Mouse (Mus musculus) embryonic facial prominence, embryonic 10.5 days (tissue): Measurements from ENCODE around the gene Wfdc13. TPM values are rescaled to one million over a fixed set of nuclear protein-coding genes. Genes with fewer than 3 reads are reported as not detected.
"Not testable (repeated sequence)": the region's sequence is repeated elsewhere in the genome, so short reads cannot be mapped to it uniquely, and the experiment has no call there.

Source experiments
- DNase-seq: peaks from one replicate; pipeline ENCODE4 v3.0.0-alpha.2; 2017; ENCODE audit warnings: low spot score
- H3K27ac ChIP-seq: fragments of 300-500 bp; sonication (generic); replicated peaks from 2 replicates; pipeline ENCODE4 v1.5.1; 2016; ENCODE audit warnings: mild to moderate bottlenecking
- H3K27me3 ChIP-seq: fragments of 300-500 bp; sonication (generic); replicated peaks from 2 replicates; pipeline ENCODE4 v1.6.1; 2016; ENCODE audit warnings: low read depth, mild to moderate bottlenecking; ENCODE audit not compliant: poor library complexity, severe bottlenecking
- H3K36me3 ChIP-seq: fragments of 300-500 bp; sonication (generic); replicated peaks from 2 replicates; pipeline ENCODE4 v1.6.1; 2016; ENCODE audit warnings: mild to moderate bottlenecking, moderate library complexity
- H3K4me1 ChIP-seq: fragments of 300-500 bp; sonication (generic); 2 replicates; pipeline ENCODE4 v1.6.1; 2016
- H3K4me3 ChIP-seq: fragments of 300-500 bp; sonication (generic); 2 replicates; pipeline ENCODE4 v1.5.1; 2016; ENCODE audit warnings: mild to moderate bottlenecking, moderate library complexity
- H3K9me3 ChIP-seq: fragments of 300-500 bp; sonication (generic); 2 replicates; pipeline ENCODE4 v1.6.1; 2016; ENCODE audit warnings: mild to moderate bottlenecking
- WGBS: fragments of 180-500 bp; shearing (Covaris S2); methylation state at CpG from one replicate; pipeline ENCODE4 v1.1.7; 2016; 5-methylcytosine and 5-hydroxymethylcytosine counted together
- polyA plus RNA-seq: library from polyadenylated mRNA; unstranded; fragments of >200 nt; fragmentation: Nextera tagmentation; extraction: Ambion mirVana; gene quantifications from 2 replicates; pipeline ENCODE4 v1.2.1, GENCODE M21; 2016

Wfdc13 gene
- polyA plus RNA-seq, 1 experiment from 2014 or later: 0.14 TPM

GRCm38 (mm10) chr2:164676916-164677685 lies 7.8 kb upstream of the Wfdc13 start:
- Histone ChIP-seq H3K36me3 (no peaks in the 10 kb centered on the region), H3K27me3 (no peaks in the 10 kb centered on the region), H3K27ac (no peak overlapping the region), H3K4me1 (peaks cover 14% of the 10 kb centered on the region), H3K9me3 (no peaks in the 10 kb centered on the region), H3K4me3 (no peak overlapping the region)
- WGBS: 88% methylated on average over 16 of the region's 16 CpGs
- DNase-seq: no peak

DNA sequence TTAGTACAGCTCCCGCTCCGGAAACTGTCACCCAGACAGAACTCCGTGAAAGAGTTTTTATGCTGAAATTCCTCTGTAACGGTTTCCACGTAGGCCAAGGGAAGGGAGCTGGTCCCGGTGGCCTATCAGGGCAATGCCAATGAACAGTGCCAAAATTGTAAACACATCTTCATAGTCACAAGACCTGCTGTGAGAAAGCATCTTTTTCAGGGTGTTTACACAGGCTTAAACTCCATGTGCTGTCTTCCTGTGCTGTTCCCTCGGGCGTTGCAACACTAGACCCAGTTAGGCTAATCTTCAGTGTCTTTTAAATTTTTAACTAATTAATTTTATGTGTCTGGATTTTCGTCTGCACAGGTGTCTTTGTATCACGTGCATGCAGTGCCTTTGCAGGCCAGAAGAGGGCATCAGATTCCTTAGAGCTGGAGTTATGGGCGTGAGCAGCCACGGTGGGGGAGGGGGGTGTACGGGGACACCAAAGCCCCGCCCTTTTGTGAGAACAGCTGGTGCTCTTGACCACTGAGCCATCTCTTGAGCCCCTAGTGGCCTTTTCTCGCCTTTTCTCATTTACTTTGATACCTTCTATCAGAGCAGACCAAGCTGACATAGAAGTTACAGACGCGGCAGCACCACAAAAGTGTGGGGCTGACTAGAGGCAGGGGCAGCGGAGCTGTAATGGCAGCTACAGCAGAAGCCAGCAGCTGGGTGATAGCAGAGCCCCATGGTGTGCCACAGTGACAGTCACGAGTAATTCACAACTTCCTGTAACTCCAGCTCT lies 5.9 kb upstream of the Wfdc13 start:
- no peak overlapping the region for H3K27ac ChIP-seq
- 24% methylated on average over 19 of the region's 19 CpGs for WGBS
- H3K9me3 ChIP-seq: no peaks in the 10 kb centered on the region
- DNase-seq: peak; percentile 86
- H3K36me3 ChIP-seq: no peaks in the 10 kb centered on the region
- H3K27me3 ChIP-seq: no peaks in the 10 kb centered on the region
- H3K4me3 ChIP-seq: peak overlapping the region; percentile 43
- H3K4me1 ChIP-seq: peaks cover 14% of the 10 kb centered on the region

DNA sequence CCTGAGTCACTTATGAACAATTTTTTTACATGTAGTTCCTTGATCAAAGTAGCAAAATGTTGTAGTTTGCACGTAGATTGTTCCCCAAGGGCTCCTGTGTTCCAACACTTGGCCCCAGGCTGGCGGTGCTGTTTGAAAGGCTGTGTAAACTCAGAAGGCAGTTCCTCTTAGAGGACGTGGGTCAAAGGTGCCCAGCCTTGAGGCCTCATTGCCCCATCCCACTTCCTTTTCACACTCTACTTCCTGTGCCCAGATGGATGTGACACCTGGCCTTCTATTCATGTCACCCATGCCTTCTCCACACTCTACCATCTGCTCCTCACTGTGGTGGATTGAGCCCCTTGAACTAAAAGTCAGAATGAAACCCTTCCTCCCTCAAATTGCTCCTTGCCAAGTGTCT lies 5.0 kb upstream of the Wfdc13 start:
- H3K36me3 ChIP-seq: no peaks in the 10 kb centered on the region
- H3K9me3 ChIP-seq: no peaks in the 10 kb centered on the region
- H3K4me3 ChIP-seq: no peak overlapping the region
- no peaks in the 10 kb centered on the region for H3K27me3 ChIP-seq
- no peak overlapping the region for H3K27ac ChIP-seq
- H3K4me1 ChIP-seq: peaks cover 14% of the 10 kb centered on the region
- WGBS: 36% methylated on average over 3 of the region's 3 CpGs
- peak; percentile 15 for DNase-seq

DNA sequence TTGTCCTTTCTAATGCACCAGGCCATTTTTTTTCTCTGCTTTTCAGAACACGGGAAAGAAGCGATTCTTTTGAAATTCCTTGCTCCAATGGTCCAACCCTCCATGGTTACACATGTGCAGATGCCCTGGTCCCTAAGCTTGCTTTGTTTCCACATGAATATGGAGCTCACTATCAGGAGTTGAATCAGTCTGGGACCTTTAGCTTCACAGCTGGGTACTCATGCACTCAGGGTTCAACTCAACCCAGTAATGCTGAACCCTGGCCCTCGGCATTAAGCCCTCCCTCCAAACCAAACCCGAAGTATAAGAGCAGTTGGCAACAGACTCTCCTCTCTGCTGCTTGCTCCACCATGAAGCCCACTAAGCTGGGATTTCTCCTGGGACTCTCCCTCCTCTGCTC lies 13.3 kb downstream of the Wfdc13 start, which contains the start of gene Spint4:
Gene Spint4, plus strand, starts transcription at position 301 of the 400 bp plus-strand sequence.
- Histone ChIP-seq H3K27ac (no peak within 1 kb of the TSS), H3K4me1 (no peaks in the 10 kb centered on the region), H3K36me3 (no peaks in the 10 kb centered on the region), H3K4me3 (no peak within 1 kb of the TSS), H3K9me3 (no peaks in the 10 kb centered on the region), H3K27me3 (no peaks in the 10 kb centered on the region)
- WGBS: 83% methylated on average over 4 of the region's 4 CpGs
- DNase-seq: no peak

GRCm38 (mm10) chr2:164700959-164701358 lies 16.1 kb downstream of the Wfdc13 start:
- DNase-seq: no peak
- Histone ChIP-seq H3K36me3 (no peaks in the 10 kb centered on the region), H3K27ac (no peak overlapping the region), H3K9me3 (no peaks in the 10 kb centered on the region), H3K4me1 (no peaks in the 10 kb centered on the region), H3K4me3 (no peak overlapping the region), H3K27me3 (no peaks in the 10 kb centered on the region)
- 86% methylated on average over 5 of the region's 5 CpGs for WGBS

GRCm38 (mm10) chr2:164701761-164702160 lies 16.9 kb downstream of the Wfdc13 start:
- Histone ChIP-seq H3K4me3 (no peak overlapping the region), H3K4me1 (no peaks in the 10 kb centered on the region), H3K27me3 (no peaks in the 10 kb centered on the region), H3K9me3 (no peaks in the 10 kb centered on the region), H3K27ac (no peak overlapping the region), H3K36me3 (no peaks in the 10 kb centered on the region)
- WGBS: 90% methylated on average over 5 of the region's 5 CpGs
- DNase-seq: no peak

- Histone ChIP-seq H3K36me3 (no peaks in the 10 kb centered on the region), H3K27ac (no peak overlapping the region), H3K4me3 (no peak overlapping the region), H3K27me3 (no peaks in the 10 kb centered on the region), H3K4me1 (no peaks in the 10 kb centered on the region), H3K9me3 (no peaks in the 10 kb centered on the region)
- DNase-seq: no peak
- 72% methylated on average over 5 of the region's 5 CpGs for WGBS
Measured at GRCm38 (mm10) chr2:164704235-164704634, 19.3 kb downstream of the Wfdc13 start.

DNA sequence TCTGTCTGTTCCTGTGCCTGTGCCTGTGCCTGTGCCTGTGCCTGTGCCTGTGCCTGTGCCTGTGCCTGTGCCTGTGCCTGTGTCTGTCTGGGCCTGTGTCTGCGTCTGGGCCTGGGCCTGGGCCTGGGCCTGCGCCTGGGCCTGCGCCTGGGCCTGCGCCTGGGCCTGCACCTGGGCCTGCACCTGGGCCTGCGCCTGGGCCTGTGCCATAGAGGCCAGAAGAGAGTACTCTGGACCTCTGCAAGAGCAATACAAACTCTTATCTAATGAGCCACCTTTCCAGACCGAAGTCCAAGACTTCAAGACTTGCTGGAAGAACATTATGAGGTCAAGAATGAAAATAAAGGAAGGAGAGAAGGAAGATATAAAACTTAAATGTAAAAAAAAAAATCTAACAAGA lies 20.4 kb downstream of the Wfdc13 start:
- Histone ChIP-seq H3K4me3 (no peak overlapping the region), H3K9me3 (no peaks in the 10 kb centered on the region), H3K27ac (no peak overlapping the region), H3K27me3 (no peaks in the 10 kb centered on the region), H3K4me1 (no peaks in the 10 kb centered on the region), H3K36me3 (no peaks in the 10 kb centered on the region)
- 94% methylated on average over 6 of the region's 6 CpGs for WGBS
- no peak for DNase-seq

DNA sequence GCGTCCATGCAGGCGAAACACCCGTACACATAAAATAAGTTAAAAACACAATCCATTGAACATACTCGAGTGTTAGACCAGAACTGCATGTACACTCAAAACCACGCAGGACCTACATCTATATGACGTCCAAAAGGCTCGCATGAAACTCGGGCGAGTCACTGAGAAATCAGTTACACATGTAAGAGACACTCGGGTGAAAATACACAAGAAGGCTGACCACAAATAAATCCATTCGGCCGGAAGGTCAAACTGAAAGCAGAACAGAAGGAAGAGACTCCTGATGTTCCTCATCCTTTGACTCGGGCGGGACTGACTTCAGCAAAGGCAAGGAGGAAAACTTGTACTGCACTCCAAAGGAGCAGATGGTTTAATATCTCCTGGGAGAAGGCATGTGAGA lies 21.1 kb downstream of the Wfdc13 start:
- no peak for DNase-seq
- Histone ChIP-seq H3K4me3 (no peak overlapping the region), H3K9me3 (no peaks in the 10 kb centered on the region), H3K27me3 (no peaks in the 10 kb centered on the region), H3K4me1 (no peaks in the 10 kb centered on the region), H3K36me3 (no peaks in the 10 kb centered on the region), H3K27ac (no peak overlapping the region)
- 93% methylated on average over 14 of the region's 14 CpGs for WGBS

- H3K4me3 ChIP-seq: no peak within 1 kb of the TSS
- H3K36me3 ChIP-seq: no peaks in the 10 kb centered on the region
- no peaks in the 10 kb centered on the region for H3K9me3 ChIP-seq
- H3K27me3 ChIP-seq: no peaks in the 10 kb centered on the region
- H3K4me1 ChIP-seq: no peaks in the 10 kb centered on the region
- no peak within 1 kb of the TSS for H3K27ac ChIP-seq
- DNase-seq: no peak
- 77% methylated on average over 6 of the region's 6 CpGs for WGBS
Measured at GRCm38 (mm10) chr2:164715005-164715404, 30.1 kb downstream of the Wfdc13 start, which contains the start of gene Spint5. Gene Spint5, plus strand, starts transcription at chr2:164715305.

- not testable (repeated sequence) for H3K27ac ChIP-seq, H3K4me3 ChIP-seq, H3K36me3 ChIP-seq, H3K27me3 ChIP-seq, DNase-seq, H3K4me1 ChIP-seq, H3K9me3 ChIP-seq
- 92% methylated on average over 23 of the region's 23 CpGs for WGBS
Measured at GRCm38 (mm10) chr2:164716194-164716786, 31.4 kb downstream of the Wfdc13 start.

- H3K9me3 ChIP-seq: no peaks in the 10 kb centered on the region
- no peak overlapping the region for H3K27ac ChIP-seq
- no peaks in the 10 kb centered on the region for H3K36me3 ChIP-seq
- no peaks in the 10 kb centered on the region for H3K4me1 ChIP-seq
- no peak overlapping the region for H3K4me3 ChIP-seq
- WGBS: 68% methylated on average over 4 of the region's 4 CpGs
- peaks cover 5% of the 10 kb centered on the region; the same call in 1 of the 2 replicates for H3K27me3 ChIP-seq
- DNase-seq: no peak
Measured at GRCm38 (mm10) chr2:164723276-164723675, 38.4 kb downstream of the Wfdc13 start.
